Mouse (Mus musculus) gastrocnemius, adult 8-10 months (tissue): ENCODE data around the gene Itga10. TPM values are rescaled to one million over a fixed set of nuclear protein-coding genes. Genes with fewer than 3 reads are reported as not detected.

Source experiments
- total RNA-seq, 4 experiments: library from RNA; stranded (reverse); gene quantifications; 2 replicates each; pipeline ENCODE4 v1.2.4; 2022

The Itga10 gene
- total RNA-seq, 4 experiments from 2014 or later = 0.31 to 0.56 (median 0.40) TPM

Other genes with a start within 250 kb of the Itga10 start
- gene BC107364, start 193.3 kb upstream of the Itga10 start, total RNA-seq = not detected
- 100 to 1,000 TPM; 562 to 917 (median 709) TPM for gene Hfe2, start 120.4 kb upstream of the Itga10 start, total RNA-seq
- gene Txnip, start 87.6 kb upstream of the Itga10 start, total RNA-seq = 100 to 1,000 TPM; 365 to 573 (median 474) TPM
- 1 to 10 TPM in 3 of 4 experiments, not detected in 1; 1.2 to 1.5 (median 1.2) TPM for gene Gm16253, start 68.6 kb upstream of the Itga10 start, total RNA-seq
- 10 to 100 TPM; 39.8 to 59.8 (median 51.8) TPM for gene Polr3gl, start 51.4 kb upstream of the Itga10 start, total RNA-seq
- gene Ankrd34a, start 48.9 kb upstream of the Itga10 start, total RNA-seq = 1 to 10 TPM in 2 of 4 experiments, under 1 TPM in 2; 0.64 to 1.6 (median 1.1) TPM
- 1 to 10 TPM; 3.5 to 6.8 (median 4.4) TPM for gene Lix1l, start 44.4 kb upstream of the Itga10 start, total RNA-seq
- gene Rbm8a, start 15.7 kb upstream of the Itga10 start, total RNA-seq = 10 to 100 TPM; 17.0 to 25.1 (median 22.7) TPM
- 10 to 100 TPM; 23.3 to 31.3 (median 28.0) TPM for gene Pex11b, start 10.2 kb upstream of the Itga10 start, total RNA-seq
- not detected for gene Gm42957, start 10.1 kb upstream of the Itga10 start, total RNA-seq
- under 1 TPM; 0.24 to 0.48 (median 0.40) TPM for gene Ankrd35, start 24.5 kb downstream of the Itga10 start, total RNA-seq
- gene Pias3, start 50.8 kb downstream of the Itga10 start, total RNA-seq = 1 to 10 TPM; 4.9 to 7.4 (median 6.0) TPM
- under 1 TPM; 0.39 to 0.68 (median 0.54) TPM for gene Nudt17, start 63.0 kb downstream of the Itga10 start, total RNA-seq
- gene Polr3c, start 82.0 kb downstream of the Itga10 start, total RNA-seq = 10 to 100 TPM; 24.4 to 27.5 (median 26.3) TPM
- 10 to 100 TPM; 58.9 to 79.6 (median 70.5) TPM for gene Rnf115, start 82.1 kb downstream of the Itga10 start, total RNA-seq
- not detected for gene Pdzk1, start 183.7 kb downstream of the Itga10 start, total RNA-seq
- gene Cd160, start 183.8 kb downstream of the Itga10 start, total RNA-seq = not detected